Mouse (Mus musculus): ENCODE results near the gene Etnk2. TPM values are rescaled to one million over a fixed set of nuclear protein-coding genes. Genes with fewer than 3 reads are reported as not detected.

The Etnk2 gene
- total RNA-seq, 2 experiments from 2014 or later: 1.8 to 2.7 TPM

GRCm38 (mm10) chr1:133380347-133381065, 17.1 kb downstream of the Etnk2 start:
- peak in 1 of 2 experiments; percentile 48 for DNase-seq (ENCODE audit: extremely low spot score in 1 of 2, low spot score in 1 of 2)

GRCm38 (mm10) chr1:133382008-133382407, 18.6 kb downstream of the Etnk2 start:
- DNase-seq (ENCODE audit: extremely low spot score in 1 of 2, low spot score in 1 of 2): no peak

GRCm38 (mm10) chr1:133382552-133383155, 19.3 kb downstream of the Etnk2 start:
- no peak for DNase-seq (ENCODE audit: extremely low spot score in 1 of 2, low spot score in 1 of 2)

GRCm38 (mm10) chr1:133383157-133383783, 19.9 kb downstream of the Etnk2 start:
- DNase-seq (ENCODE audit: extremely low spot score in 1 of 2, low spot score in 1 of 2): no peak

- peak in 1 of 2 experiments; percentile 78 for DNase-seq (ENCODE audit: extremely low spot score in 1 of 2, low spot score in 1 of 2)
Measured at GRCm38 (mm10) chr1:133385506-133385905, 22.1 kb downstream of the Etnk2 start.

GRCm38 (mm10) chr1:133386209-133386608, 22.8 kb downstream of the Etnk2 start:
- no peak for DNase-seq (ENCODE audit: extremely low spot score in 1 of 2, low spot score in 1 of 2)

GRCm38 (mm10) chr1:133387539-133388268, 24.3 kb downstream of the Etnk2 start:
- no peak for DNase-seq (ENCODE audit: extremely low spot score in 1 of 2, low spot score in 1 of 2)

GRCm38 (mm10) chr1:133394702-133395101, 31.3 kb downstream of the Etnk2 start:
- DNase-seq (ENCODE audit: extremely low spot score in 1 of 2, low spot score in 1 of 2): no peak

GRCm38 (mm10) chr1:133396693-133397092, 33.3 kb downstream of the Etnk2 start:
- no peak for DNase-seq (ENCODE audit: extremely low spot score in 1 of 2, low spot score in 1 of 2)

- DNase-seq (ENCODE audit: extremely low spot score in 1 of 2, low spot score in 1 of 2): no peak
Measured at GRCm38 (mm10) chr1:133397094-133397482, 33.7 kb downstream of the Etnk2 start.

GRCm38 (mm10) chr1:133397483-133398237, 34.3 kb downstream of the Etnk2 start:
- no peak for DNase-seq (ENCODE audit: extremely low spot score in 1 of 2, low spot score in 1 of 2)

- no peak for DNase-seq (ENCODE audit: extremely low spot score in 1 of 2, low spot score in 1 of 2)
Measured at GRCm38 (mm10) chr1:133400014-133400725, 36.8 kb downstream of the Etnk2 start.

- no peak for DNase-seq (ENCODE audit: extremely low spot score in 1 of 2, low spot score in 1 of 2)
Measured at GRCm38 (mm10) chr1:133404005-133404404, 40.6 kb downstream of the Etnk2 start.

- DNase-seq (ENCODE audit: extremely low spot score in 1 of 2, low spot score in 1 of 2): no peak
Measured at GRCm38 (mm10) chr1:133406614-133407013, 43.2 kb downstream of the Etnk2 start.

GRCm38 (mm10) chr1:133407436-133407835, 44.1 kb downstream of the Etnk2 start:
- no peak for DNase-seq (ENCODE audit: extremely low spot score in 1 of 2, low spot score in 1 of 2)

- DNase-seq (ENCODE audit: extremely low spot score in 1 of 2, low spot score in 1 of 2): no peak
Measured at GRCm38 (mm10) chr1:133408321-133408720, 44.9 kb downstream of the Etnk2 start.

- no peak for DNase-seq (ENCODE audit: extremely low spot score in 1 of 2, low spot score in 1 of 2)
Measured at GRCm38 (mm10) chr1:133408880-133409516, 45.6 kb downstream of the Etnk2 start.

- DNase-seq (ENCODE audit: extremely low spot score in 1 of 2, low spot score in 1 of 2): no peak
Measured at GRCm38 (mm10) chr1:133409786-133410185, 46.4 kb downstream of the Etnk2 start.

GRCm38 (mm10) chr1:133411506-133412147, 48.3 kb downstream of the Etnk2 start:
- no peak for DNase-seq (ENCODE audit: extremely low spot score in 1 of 2, low spot score in 1 of 2)

Data from layer of hippocampus, postnatal 25 days (tissue).